Mouse (Mus musculus) midbrain, postnatal 0 days (tissue): ENCODE data around the gene Tescl. TPM values are rescaled to one million over a fixed set of nuclear protein-coding genes. Genes with fewer than 3 reads are reported as not detected.

Source experiments
- ATAC-seq: fragments of 200-750 bp; cut with Nextera tagmentation; 2 replicates; pipeline ENCODE4 v1.8.0; 2017; ENCODE audit warnings: moderate number of reproducible peaks, mild to moderate bottlenecking, moderate TSS enrichment, moderate library complexity; ENCODE audit not compliant: low FRiP score
- DNase-seq: peaks from one replicate; pipeline ENCODE4 v3.0.0-alpha.2; 2015; ENCODE audit warnings: low spot score
- H3K27ac ChIP-seq: fragments of 300-500 bp; sonication (generic); 2 replicates; pipeline ENCODE4 v1.5.1; 2014; ENCODE audit warnings: low read depth, mild to moderate bottlenecking, low read length, mixed read lengths
- H3K27me3 ChIP-seq: fragments of 300-500 bp; sonication (generic); 2 replicates; pipeline ENCODE4 v1.6.1; 2014; ENCODE audit warnings: low read length, control low read depth, mixed read lengths; ENCODE audit not compliant: insufficient read depth
- H3K36me3 ChIP-seq: fragments of 300-500 bp; sonication (generic); 2 replicates; pipeline ENCODE4 v1.6.1; 2014; ENCODE audit warnings: low read length, control low read depth, mixed read lengths; ENCODE audit not compliant: insufficient read depth
- H3K4me1 ChIP-seq: fragments of 300-500 bp; sonication (generic); 2 replicates; pipeline ENCODE4 v1.6.1; 2014; ENCODE audit warnings: mild to moderate bottlenecking, control low read depth, antibody characterized with exemption, low read length, mixed read lengths; ENCODE audit not compliant: insufficient read depth
- H3K4me2 ChIP-seq: fragments of 300-500 bp; sonication (generic); 2 replicates; pipeline ENCODE4 v1.6.1; 2014; ENCODE audit warnings: low read depth, mild to moderate bottlenecking, low read length, mixed read lengths; ENCODE audit not compliant: poor library complexity, severe bottlenecking
- H3K4me3 ChIP-seq: fragments of 300-500 bp; sonication (generic); 2 replicates; pipeline ENCODE4 v1.5.1; 2014; ENCODE audit warnings: low read depth, mild to moderate bottlenecking, low read length, moderate library complexity
- H3K9ac ChIP-seq: fragments of 300-500 bp; sonication (generic); replicated peaks from 2 replicates; pipeline ENCODE4 v1.6.1; 2014; ENCODE audit warnings: mild to moderate bottlenecking, low read length, moderate library complexity, mixed read lengths; ENCODE audit not compliant: poor library complexity, severe bottlenecking
- H3K9me3 ChIP-seq: fragments of 300-500 bp; sonication (generic); 2 replicates; pipeline ENCODE4 v1.6.1; 2016; ENCODE audit warnings: low read length, control low read depth
- CTCF ChIP-seq: IDR thresholded peaks from 2 replicates; pipeline ENCODE4 v1.5.1; 2016; ENCODE audit warnings: antibody characterized with exemption, mild to moderate bottlenecking
- WGBS: fragments of 180-500 bp; shearing (Covaris S2); extraction: QIAGEN DNeasy Blood & Tissue Kit; methylation state at CpG from one replicate; pipeline ENCODE4 v1.1.7; 2014; 5-methylcytosine and 5-hydroxymethylcytosine counted together
- polyA plus RNA-seq: library from polyadenylated mRNA; unstranded; fragments of >200 nt; fragmentation: Nextera tagmentation; extraction: Ambion mirVana; gene quantifications from 2 replicates; pipeline ENCODE4 v1.2.1, GENCODE M21; 2015
- total RNA-seq: library from RNA; depleted of rRNA; stranded (reverse); fragments of >200 nt; gene quantifications from 2 replicates; pipeline ENCODE4 v1.2.3, GENCODE M21; 2014; rRNA removed

The Tescl gene
- total RNA-seq (not detected in 2 replicates), polyA plus RNA-seq (0.19 TPM in 1 of 2 replicates, not detected in the other)

DNA sequence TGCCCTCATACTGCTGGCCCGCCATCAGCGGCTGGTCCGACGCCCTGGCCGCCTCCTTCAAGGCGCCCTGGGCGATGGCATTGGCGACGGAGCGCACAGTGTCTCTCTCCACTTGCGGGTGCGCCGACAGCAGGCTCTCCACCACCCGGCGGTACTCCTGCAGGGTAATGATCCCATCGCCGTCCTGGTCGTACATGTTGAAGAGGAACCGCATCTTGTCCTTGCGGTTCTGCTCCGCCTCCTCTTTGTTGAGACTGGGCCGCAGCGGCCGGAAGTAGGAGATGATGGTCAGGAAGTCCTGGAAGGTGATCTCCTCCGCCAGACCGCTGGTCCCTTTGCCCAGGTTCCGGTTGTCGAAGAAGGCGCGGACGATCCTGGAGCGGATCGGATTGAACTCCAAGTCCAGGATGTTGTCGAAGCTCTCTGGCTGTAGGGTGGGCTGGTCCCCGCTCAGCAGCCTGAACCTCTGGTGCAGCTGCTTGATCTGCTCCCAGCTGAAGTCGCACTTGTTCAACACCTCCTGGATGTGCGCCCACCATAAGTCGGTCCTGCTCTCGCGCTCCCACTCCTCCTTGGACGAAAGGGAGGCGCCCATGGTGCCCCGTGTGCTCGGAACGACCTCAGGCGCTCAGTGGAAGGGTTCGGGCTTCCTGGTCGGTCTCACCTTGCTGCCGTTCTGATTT lies at the start of gene Tescl:
TSS of gene Tescl (minus strand) at position 633 of the 683 bp plus-strand sequence.
- TF ChIP-seq CTCF: no peak
- Histone ChIP-seq H3K9ac (no peak within 1 kb of the TSS), H3K27me3 (0 out of 2 replicates have a peak, but pooled peaks cover 4% of the 10 kb centered on the region), H3K27ac (no peak within 1 kb of the TSS), H3K4me3 (no peak within 1 kb of the TSS), H3K4me1 (no peaks in the 10 kb centered on the region), H3K9me3 (no peaks in the 10 kb centered on the region), H3K36me3 (no peaks in the 10 kb centered on the region), H3K4me2 (0 out of 2 replicates have a peak within 1 kb of the TSS, but pooled peaks have one; percentile 4)
- 56% methylated on average over 49 of the region's 49 CpGs for WGBS
- no peak for DNase-seq
- ATAC-seq: no peak

DNA sequence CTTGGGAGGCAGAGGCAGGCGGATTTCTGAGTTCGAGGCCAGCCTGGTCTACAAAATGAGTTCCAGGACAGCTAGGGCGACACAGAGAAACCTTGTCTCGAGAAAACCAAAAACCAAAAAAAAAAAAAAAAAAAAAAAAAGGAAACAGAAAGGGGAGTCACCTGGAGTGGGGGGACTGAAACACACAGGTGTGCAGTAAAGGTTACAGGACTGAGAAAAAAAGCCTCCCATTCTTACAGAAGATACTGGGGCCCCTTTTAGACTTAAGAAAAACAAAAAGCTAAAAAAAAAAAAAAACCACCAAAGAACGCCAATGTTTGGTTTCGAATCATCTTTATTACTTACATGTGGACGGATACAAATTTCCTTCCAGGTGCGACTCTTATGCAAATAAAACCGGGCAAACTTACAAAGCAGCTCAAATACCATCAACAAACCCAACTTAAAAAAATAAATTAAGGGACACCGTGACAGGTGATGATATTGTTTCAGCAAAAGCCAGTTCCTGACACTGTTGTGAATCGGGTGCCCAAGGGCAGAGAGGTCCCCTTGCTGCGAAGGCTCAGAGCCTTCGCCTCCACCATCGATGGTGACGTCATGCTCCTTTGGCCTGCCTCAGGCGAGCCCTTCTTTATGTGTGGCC lies 49.1 kb upstream of the Tescl start:
- no peak for TF ChIP-seq CTCF
- no peak overlapping the region for H3K4me3 ChIP-seq
- ATAC-seq (no peak), DNase-seq (no peak)
- no peaks in the 10 kb centered on the region for H3K27me3 ChIP-seq
- H3K27ac ChIP-seq: no peak overlapping the region
- H3K9ac ChIP-seq: no peak overlapping the region
- H3K4me2 ChIP-seq: no peak overlapping the region
- no peaks in the 10 kb centered on the region for H3K4me1 ChIP-seq
- 84% methylated on average over 16 of the region's 16 CpGs for WGBS
- no peaks in the 10 kb centered on the region for H3K36me3 ChIP-seq
- no peaks in the 10 kb centered on the region for H3K9me3 ChIP-seq

DNA sequence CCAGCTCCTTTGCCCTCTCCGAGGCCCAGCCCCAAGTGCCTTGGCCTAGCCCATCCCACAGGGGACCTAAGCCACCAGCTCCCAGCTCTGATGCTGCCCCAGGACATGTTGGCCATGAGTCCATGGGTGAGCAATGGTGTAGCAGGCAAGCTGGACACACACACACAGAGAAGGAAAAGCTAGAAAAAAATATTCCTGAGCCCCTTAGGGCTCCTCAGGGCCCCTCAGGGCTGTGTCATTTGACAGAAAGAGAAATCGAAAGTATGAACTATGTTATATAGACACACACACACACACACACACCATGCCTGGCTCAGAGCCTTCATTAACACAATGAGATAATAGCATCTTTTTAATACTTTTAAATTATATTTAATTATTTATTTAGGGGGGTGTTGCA lies 46.6 kb upstream of the Tescl start:
- Histone ChIP-seq H3K9me3 (no peaks in the 10 kb centered on the region), H3K4me1 (no peaks in the 10 kb centered on the region), H3K27ac (no peak overlapping the region), H3K4me2 (no peak overlapping the region), H3K36me3 (no peaks in the 10 kb centered on the region), H3K4me3 (no peak overlapping the region), H3K9ac (no peak overlapping the region), H3K27me3 (peaks cover 7% of the 10 kb centered on the region; the same call in 1 of the 2 replicates)
- ATAC-seq: no peak
- 68% methylated on average over 2 of the region's 2 CpGs for WGBS
- no peak for DNase-seq
- no peak for TF ChIP-seq CTCF

DNA sequence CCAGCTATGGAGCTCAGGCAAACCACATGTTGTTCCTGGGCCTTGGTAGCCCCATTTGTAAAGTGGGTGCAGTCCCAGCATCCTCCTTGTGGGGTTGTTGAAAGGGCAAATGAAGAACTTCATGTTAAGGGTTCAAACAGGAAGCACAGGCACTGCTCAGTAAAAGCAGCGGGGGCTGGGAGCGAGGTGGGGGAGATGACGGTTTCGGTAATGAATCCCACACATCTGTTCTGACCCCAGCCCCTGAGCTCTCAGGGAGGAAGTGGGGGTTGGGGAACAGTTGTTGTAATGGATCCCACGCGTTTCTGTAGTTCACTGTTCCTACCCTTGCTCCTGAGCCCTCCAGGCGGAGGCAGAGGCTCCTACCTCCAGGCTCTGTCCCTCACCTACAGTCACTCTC lies 46.2 kb upstream of the Tescl start:
- H3K4me1 ChIP-seq: no peaks in the 10 kb centered on the region
- no peak for TF ChIP-seq CTCF
- no peak overlapping the region for H3K4me2 ChIP-seq
- ATAC-seq: no peak
- H3K27ac ChIP-seq: no peak overlapping the region
- H3K9me3 ChIP-seq: no peaks in the 10 kb centered on the region
- no peaks in the 10 kb centered on the region for H3K36me3 ChIP-seq
- peaks cover 7% of the 10 kb centered on the region; the same call in 1 of the 2 replicates for H3K27me3 ChIP-seq
- no peak overlapping the region for H3K9ac ChIP-seq
- WGBS: 68% methylated on average over 7 of the region's 7 CpGs
- H3K4me3 ChIP-seq: no peak overlapping the region
- DNase-seq: no peak

DNA sequence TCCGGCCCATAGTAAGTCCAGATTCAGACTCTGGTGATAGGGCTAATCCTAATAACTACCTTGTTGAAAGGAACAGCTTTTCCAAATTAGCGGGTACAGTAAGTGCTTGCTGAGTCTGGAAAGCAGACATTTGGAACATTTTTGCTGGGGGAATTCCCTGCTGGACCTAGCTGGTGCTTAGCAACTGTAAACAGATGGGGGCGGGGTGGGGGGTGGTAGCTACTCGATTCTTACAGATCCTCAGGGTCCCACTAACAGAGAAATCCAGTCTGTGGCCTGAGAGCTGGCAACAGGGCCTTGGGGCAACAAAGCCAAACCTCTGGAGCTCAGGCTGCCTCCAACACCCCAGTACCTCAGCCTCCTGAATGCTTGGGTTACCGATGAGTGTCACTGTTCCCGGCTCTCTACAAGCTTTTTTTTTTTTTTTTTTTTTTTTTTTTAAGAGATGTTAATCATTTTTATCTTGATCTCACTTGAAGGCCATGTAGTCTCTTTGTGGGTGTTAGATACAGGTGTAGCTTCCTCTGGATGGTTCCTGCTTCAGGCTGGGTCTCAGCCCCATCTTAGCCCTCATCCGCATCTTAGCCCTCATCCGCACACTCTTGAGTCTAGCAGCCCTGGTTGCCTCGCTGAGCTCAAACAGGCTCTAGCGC lies 44.4 kb upstream of the Tescl start:
- Histone ChIP-seq H3K4me2 (no peak overlapping the region), H3K4me3 (no peak overlapping the region), H3K9me3 (no peaks in the 10 kb centered on the region), H3K27me3 (peaks cover 7% of the 10 kb centered on the region; the same call in 1 of the 2 replicates), H3K9ac (no peak overlapping the region), H3K27ac (no peak overlapping the region), H3K4me1 (no peaks in the 10 kb centered on the region), H3K36me3 (no peaks in the 10 kb centered on the region)
- DNase-seq (peak; percentile 35), ATAC-seq (no peak)
- 74% methylated on average over 10 of the region's 10 CpGs for WGBS
- TF ChIP-seq CTCF: no peak
